Mouse (Mus musculus) kidney, adult 2 months (tissue): ENCODE results near the gene Cenpl. TPM values are rescaled to one million over a fixed set of nuclear protein-coding genes. Genes with fewer than 3 reads are reported as not detected.

Experiments used
- DNase-seq: peaks from one replicate; pipeline ENCODE4 v3.0.0; 2021
- H3K27ac ChIP-seq: fragments of 200-500 bp; 2 replicates; pipeline ENCODE4 v1.5.1; 2012; ENCODE audit warnings: low read depth, low read length, control low read depth, inconsistent platforms; ENCODE audit not compliant: insufficient read depth
- H3K27me3 ChIP-seq: fragments of 200-500 bp; replicated peaks from 2 replicates; pipeline ENCODE4 v1.6.1; 2012; ENCODE audit warnings: mild to moderate bottlenecking, moderate library complexity, low read length, inconsistent platforms; ENCODE audit not compliant: control insufficient read depth, insufficient read depth
- H3K36me3 ChIP-seq: fragments of 200-500 bp; 2 replicates; pipeline ENCODE4 v1.6.1; 2012; ENCODE audit warnings: mild to moderate bottlenecking, moderate library complexity, low read length, inconsistent platforms; ENCODE audit not compliant: control insufficient read depth, insufficient read depth
- H3K4me1 ChIP-seq: fragments of 200-500 bp; 2 replicates; pipeline ENCODE4 v1.6.1; 2011; ENCODE audit warnings: low read length; ENCODE audit not compliant: control insufficient read depth, insufficient read depth
- H3K4me3 ChIP-seq: fragments of 200-500 bp; 2 replicates; pipeline ENCODE4 v1.5.1; 2011; ENCODE audit warnings: mild to moderate bottlenecking, low read depth, low read length, control low read depth; ENCODE audit not compliant: insufficient read depth
- CTCF ChIP-seq: fragments of 200-500 bp; conservative IDR thresholded peaks from 2 replicates; pipeline ENCODE4 v1.5.1; 2011; ENCODE audit warnings: low read depth, mild to moderate bottlenecking, control low read depth, low read length, moderate library complexity, mixed read lengths; ENCODE audit not compliant: insufficient read depth, insufficient read length
- POLR2A ChIP-seq: fragments of 200-500 bp; IDR thresholded peaks from one replicate; pipeline ENCODE4 v1.6.1; 2011; ENCODE audit warnings: low read depth, low read length, control low read depth
- WGBS: fragments of 180-500 bp; shearing (Covaris S2); methylation state at CpG from one replicate; pipeline ENCODE4 v1.1.7; 2018; 5-methylcytosine and 5-hydroxymethylcytosine counted together
- polyA plus RNA-seq: library from polyadenylated mRNA; depleted of rRNA; stranded (reverse); fragments of >200 nt; gene quantifications from 2 replicates; pipeline ENCODE4 v1.2.3, GENCODE M21; 2012

Cenpl gene
- polyA plus RNA-seq, 1 experiment, result 1.6 TPM

GRCm38 (mm10) chr1:161037599-161037998, 32.9 kb upstream of the Cenpl start:
- H3K4me1 ChIP-seq, result peaks cover 10% of the 10 kb centered on the region
- no peak overlapping the region for H3K27ac ChIP-seq
- H3K4me3 ChIP-seq, result no peak overlapping the region
- TF ChIP-seq CTCF (no peak), POLR2A (no peak)
- peaks cover 9% of the 10 kb centered on the region for H3K36me3 ChIP-seq
- DNase-seq, result no peak
- H3K27me3 ChIP-seq, result no peaks in the 10 kb centered on the region
- 34% methylated on average over 3 of the region's 3 CpGs for WGBS

- WGBS, result 38% methylated on average over 3 of the region's 3 CpGs
- Histone ChIP-seq H3K4me3 (no peak overlapping the region), H3K27me3 (no peaks in the 10 kb centered on the region), H3K27ac (no peak overlapping the region), H3K4me1 (peaks cover 10% of the 10 kb centered on the region), H3K36me3 (peaks cover 9% of the 10 kb centered on the region)
- no peak for TF ChIP-seq CTCF
- no peak for TF ChIP-seq POLR2A
- no peak for DNase-seq
Measured at GRCm38 (mm10) chr1:161038004-161038403, 32.5 kb upstream of the Cenpl start.

- peaks cover 9% of the 10 kb centered on the region for H3K36me3 ChIP-seq
- WGBS, result 45% methylated on average over 3 of the region's 3 CpGs
- no peak for TF ChIP-seq CTCF
- no peak for TF ChIP-seq POLR2A
- H3K4me1 ChIP-seq, result peaks cover 10% of the 10 kb centered on the region
- H3K4me3 ChIP-seq, result no peak overlapping the region
- H3K27ac ChIP-seq, result no peak overlapping the region
- DNase-seq, result no peak
- no peaks in the 10 kb centered on the region for H3K27me3 ChIP-seq
Measured at GRCm38 (mm10) chr1:161038968-161039721, 31.4 kb upstream of the Cenpl start.

GRCm38 (mm10) chr1:161039741-161040425, 30.6 kb upstream of the Cenpl start:
- WGBS, result 60% methylated on average over 3 of the region's 3 CpGs
- TF ChIP-seq POLR2A (no peak), CTCF (no peak)
- Histone ChIP-seq H3K4me3 (no peak overlapping the region), H3K4me1 (peaks cover 10% of the 10 kb centered on the region), H3K27ac (no peak overlapping the region), H3K27me3 (no peaks in the 10 kb centered on the region), H3K36me3 (peaks cover 9% of the 10 kb centered on the region)
- peak; percentile 18 for DNase-seq

GRCm38 (mm10) chr1:161040426-161040770, 30.1 kb upstream of the Cenpl start:
- no peak overlapping the region for H3K27ac ChIP-seq
- DNase-seq, result no peak
- 84% methylated on average over 1 of the region's 1 CpGs for WGBS

GRCm38 (mm10) chr1:161040855-161041254, 29.7 kb upstream of the Cenpl start:
- TF ChIP-seq POLR2A (no peak), CTCF (no peak)
- H3K4me3 ChIP-seq, result no peak overlapping the region
- peaks cover 7% of the 10 kb centered on the region for H3K4me1 ChIP-seq
- H3K27me3 ChIP-seq, result no peaks in the 10 kb centered on the region
- H3K27ac ChIP-seq, result no peak overlapping the region
- H3K36me3 ChIP-seq, result peaks cover 9% of the 10 kb centered on the region
- DNase-seq, result no peak

More at GRCm38 (mm10) chr1:161040426-161040770, 30.1 kb upstream of the Cenpl start:
- Histone ChIP-seq H3K27me3 (no peaks in the 10 kb centered on the region), H3K4me3 (no peak overlapping the region), H3K4me1 (peaks cover 10% of the 10 kb centered on the region), H3K36me3 (peaks cover 9% of the 10 kb centered on the region)
- TF ChIP-seq POLR2A (no peak), CTCF (no peak)

GRCm38 (mm10) chr1:161041261-161042020, 29.1 kb upstream of the Cenpl start:
- 91% methylated on average over 7 of the region's 7 CpGs for WGBS
- no peak for TF ChIP-seq CTCF
- no peak overlapping the region for H3K27ac ChIP-seq

More at GRCm38 (mm10) chr1:161041261-161042020, 29.1 kb upstream of the Cenpl start:
- Histone ChIP-seq H3K36me3 (peaks cover 9% of the 10 kb centered on the region), H3K27me3 (no peaks in the 10 kb centered on the region), H3K4me1 (peaks cover 2% of the 10 kb centered on the region), H3K4me3 (no peak overlapping the region)
- no peak for DNase-seq
